Mouse (Mus musculus) intestine, postnatal 0 days (tissue): ENCODE results near the gene Myof. TPM values are rescaled to one million over a fixed set of nuclear protein-coding genes. Genes with fewer than 3 reads are reported as not detected.

Experiments
- ATAC-seq: fragments of 200-750 bp; cut with Nextera tagmentation; 2 replicates; pipeline ENCODE4 v1.8.0; 2017; ENCODE audit warnings: mild to moderate bottlenecking, moderate TSS enrichment, moderate library complexity
- H3K27ac ChIP-seq: fragments of 300-500 bp; sonication (generic); 2 replicates; pipeline ENCODE4 v1.5.1; 2014; ENCODE audit warnings: mild to moderate bottlenecking, low read depth, low read length, moderate library complexity
- H3K27me3 ChIP-seq: fragments of 300-500 bp; sonication (generic); replicated peaks from 2 replicates; pipeline ENCODE4 v1.6.1; 2014; ENCODE audit warnings: low read length, mixed read lengths; ENCODE audit not compliant: control insufficient read depth, insufficient read depth
- H3K36me3 ChIP-seq: fragments of 300-500 bp; sonication (generic); 2 replicates; pipeline ENCODE4 v1.6.1; 2014; ENCODE audit warnings: mild to moderate bottlenecking, moderate library complexity; ENCODE audit not compliant: control insufficient read depth, insufficient read depth
- H3K4me1 ChIP-seq: fragments of 300-500 bp; sonication (generic); replicated peaks from 2 replicates; pipeline ENCODE4 v1.6.1; 2014; ENCODE audit warnings: antibody characterized with exemption, low read length, mixed read lengths; ENCODE audit not compliant: control insufficient read depth, insufficient read depth
- H3K4me2 ChIP-seq: fragments of 300-500 bp; sonication (generic); replicated peaks from 2 replicates; pipeline ENCODE4 v1.6.1; 2014; ENCODE audit warnings: low read depth, mild to moderate bottlenecking, moderate library complexity
- H3K4me3 ChIP-seq: fragments of 300-500 bp; sonication (generic); 2 replicates; pipeline ENCODE4 v1.5.1; 2014; ENCODE audit warnings: low read depth, low read length
- H3K9ac ChIP-seq: fragments of 300-500 bp; sonication (generic); 2 replicates; pipeline ENCODE4 v1.6.1; 2014; ENCODE audit warnings: mild to moderate bottlenecking, low read depth, low read length
- H3K9me3 ChIP-seq: fragments of 300-500 bp; sonication (generic); 2 replicates; pipeline ENCODE4 v1.6.1; 2016; ENCODE audit warnings: mixed run types; ENCODE audit not compliant: control insufficient read depth
- CTCF ChIP-seq: sonication (generic); IDR thresholded peaks from 2 replicates; pipeline ENCODE4 v1.5.1; 2016; ENCODE audit warnings: low read depth, mild to moderate bottlenecking, control low read depth, antibody characterized with exemption, moderate library complexity
- WGBS: fragments of 180-500 bp; shearing (Covaris S2); extraction: QIAGEN DNeasy Blood & Tissue Kit; methylation state at CpG from one replicate; pipeline ENCODE4 v1.1.7; 2014; 5-methylcytosine and 5-hydroxymethylcytosine counted together
- polyA plus RNA-seq: library from polyadenylated mRNA; unstranded; fragments of >200 nt; fragmentation: Nextera tagmentation; extraction: Ambion mirVana; gene quantifications from 2 replicates; pipeline ENCODE4 v1.2.1, GENCODE M21; 2015

Myof gene
- polyA plus RNA-seq, 1 experiment from 2014 or later: 5.9 TPM

DNA sequence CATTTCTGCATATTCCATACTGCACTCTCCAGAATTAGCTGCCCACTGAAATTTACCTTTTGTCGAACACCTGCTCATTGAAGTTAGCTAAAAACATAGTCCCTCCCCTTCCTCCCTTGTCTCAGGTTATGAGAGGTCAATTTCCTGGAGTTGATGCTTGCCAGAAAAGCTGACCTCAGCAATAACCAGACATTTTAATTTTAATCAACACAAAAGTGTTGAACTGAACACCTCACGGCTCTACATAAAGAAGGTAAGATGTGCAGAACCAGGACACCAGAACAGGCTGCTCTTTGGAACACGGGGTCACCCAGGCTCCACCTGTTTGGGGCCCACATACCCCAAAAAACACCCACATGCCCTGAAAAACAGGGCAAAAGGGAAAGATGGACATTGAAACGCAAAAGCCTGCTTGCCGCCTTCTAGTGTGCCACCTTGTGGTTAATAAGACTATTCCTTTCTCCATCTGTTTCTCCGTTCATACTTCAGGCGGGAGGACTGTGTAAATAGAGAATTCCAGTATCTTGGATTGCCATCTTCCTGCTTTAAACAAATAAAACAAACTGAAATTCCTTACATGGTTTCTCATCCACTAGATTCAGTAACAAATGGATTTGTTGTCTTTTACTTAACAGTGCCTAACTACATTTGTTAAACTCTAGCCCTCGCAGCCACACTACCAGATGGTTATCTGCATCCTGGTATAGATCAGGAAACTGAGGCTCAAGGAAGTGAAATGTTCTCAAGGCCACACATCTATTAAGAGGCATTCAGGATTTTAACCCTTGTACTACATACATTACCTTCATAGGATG, 10.1 kb upstream of the Myof start:
- Histone ChIP-seq H3K4me2 (peak overlapping the region; percentile 86), H3K4me1 (peaks cover 4% of the 10 kb centered on the region; the same call in 1 of the 2 replicates), H3K36me3 (no peaks in the 10 kb centered on the region), H3K27me3 (no peaks in the 10 kb centered on the region), H3K9me3 (no peaks in the 10 kb centered on the region), H3K9ac (peak overlapping the region; percentile 54), H3K4me3 (peak overlapping the region; percentile 74), H3K27ac (no peak overlapping the region)
- no peak for ATAC-seq
- TF ChIP-seq CTCF: peak; percentile 85
- 26% methylated on average over 8 of the region's 8 CpGs for WGBS

DNA sequence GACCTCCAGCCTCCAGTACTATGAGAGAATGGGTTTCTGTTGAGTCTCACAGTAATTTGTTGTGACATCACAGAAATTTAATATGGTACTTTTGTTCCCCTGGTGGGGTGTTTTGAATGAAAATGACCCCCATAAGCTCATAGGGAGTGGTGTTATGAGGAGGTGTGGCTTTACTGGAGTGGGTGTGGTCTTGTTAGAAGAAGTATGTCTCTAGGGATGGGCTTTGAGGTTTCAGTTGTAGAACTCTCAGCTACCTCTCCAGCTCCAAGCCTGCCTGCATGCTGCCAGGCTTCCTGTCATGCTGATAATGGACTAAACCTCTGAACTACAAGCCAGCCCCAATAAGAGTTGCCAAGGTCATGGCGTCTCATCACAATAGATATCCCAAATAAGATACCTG, 6.3 kb upstream of the Myof start:
- H3K9me3 ChIP-seq: no peaks in the 10 kb centered on the region
- no peak for ATAC-seq
- no peaks in the 10 kb centered on the region for H3K27me3 ChIP-seq
- no peaks in the 10 kb centered on the region for H3K36me3 ChIP-seq
- 83% methylated on average over 1 of the region's 1 CpGs for WGBS
- H3K4me1 ChIP-seq: peaks cover 4% of the 10 kb centered on the region; the same call in 1 of the 2 replicates
- no peak overlapping the region for H3K4me3 ChIP-seq
- no peak for TF ChIP-seq CTCF
- no peak overlapping the region for H3K27ac ChIP-seq
- H3K4me2 ChIP-seq: no peak overlapping the region
- no peak overlapping the region for H3K9ac ChIP-seq

DNA sequence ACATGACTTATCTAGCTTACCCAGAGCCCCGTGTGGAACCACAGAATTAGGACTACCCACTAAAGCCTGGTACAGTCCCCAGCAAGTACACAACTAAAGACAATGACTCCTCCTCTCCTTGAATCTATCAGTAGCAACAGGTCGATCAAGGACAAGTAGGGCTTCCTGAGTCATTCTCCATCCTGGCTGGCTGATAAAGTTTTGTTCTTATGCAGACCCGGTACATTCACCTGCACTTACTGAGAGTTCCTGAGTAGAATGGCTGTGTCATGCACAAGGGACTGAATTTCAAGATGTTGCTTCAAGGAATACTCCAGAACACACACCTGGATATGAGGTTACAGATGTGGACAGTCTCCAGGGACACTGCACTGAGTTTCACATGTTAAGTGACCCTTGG, 1.8 kb upstream of the Myof start:
- Histone ChIP-seq H3K27me3 (no peaks in the 10 kb centered on the region), H3K27ac (no peak overlapping the region), H3K9me3 (no peaks in the 10 kb centered on the region), H3K36me3 (no peaks in the 10 kb centered on the region), H3K4me3 (no peak overlapping the region), H3K9ac (no peak overlapping the region), H3K4me1 (no peaks in the 10 kb centered on the region), H3K4me2 (no peak overlapping the region)
- no peak for ATAC-seq
- 90% methylated on average over 3 of the region's 3 CpGs for WGBS
- no peak for TF ChIP-seq CTCF

GRCm38 (mm10) chr19:38042261-38042722, 1.1 kb downstream of the Myof start:
- no peak overlapping the region for H3K9ac ChIP-seq
- 9% methylated on average over 5 of the region's 5 CpGs for WGBS
- H3K36me3 ChIP-seq: no peaks in the 10 kb centered on the region
- ATAC-seq: 0 out of 2 replicates have a peak, but pooled peaks have one; percentile 13
- H3K4me3 ChIP-seq: peak overlapping the region; percentile 48
- no peak overlapping the region for H3K27ac ChIP-seq
- no peaks in the 10 kb centered on the region for H3K4me1 ChIP-seq
- H3K9me3 ChIP-seq: no peaks in the 10 kb centered on the region
- no peaks in the 10 kb centered on the region for H3K27me3 ChIP-seq
- peak overlapping the region; percentile 80 for H3K4me2 ChIP-seq
- no peak for TF ChIP-seq CTCF

- no peak for ATAC-seq
- no peaks in the 10 kb centered on the region for H3K9me3 ChIP-seq
- WGBS: 21% methylated on average over 2 of the region's 2 CpGs
These were observed 5.1 kb downstream of the Myof start for GRCm38 (mm10) chr19:38038267-38038666.

GRCm38 (mm10) chr19:38035766-38036165, 7.6 kb downstream of the Myof start:
- H3K9ac ChIP-seq: no peak overlapping the region
- no peak overlapping the region for H3K4me2 ChIP-seq
- no peak for ATAC-seq
- TF ChIP-seq CTCF: no peak
- no peak overlapping the region for H3K27ac ChIP-seq
- 54% methylated on average over 2 of the region's 2 CpGs for WGBS
- H3K4me1 ChIP-seq: no peaks in the 10 kb centered on the region; the same call in 1 of the 2 replicates
- H3K4me3 ChIP-seq: no peak overlapping the region
- no peaks in the 10 kb centered on the region for H3K36me3 ChIP-seq
- H3K9me3 ChIP-seq: no peaks in the 10 kb centered on the region
- no peaks in the 10 kb centered on the region for H3K27me3 ChIP-seq

More at GRCm38 (mm10) chr19:38038267-38038666, 5.1 kb downstream of the Myof start:
- H3K4me1 ChIP-seq: no peaks in the 10 kb centered on the region; the same call in 1 of the 2 replicates
- H3K9ac ChIP-seq: no peak overlapping the region
- no peak overlapping the region for H3K4me2 ChIP-seq
- H3K36me3 ChIP-seq: no peaks in the 10 kb centered on the region
- no peak for TF ChIP-seq CTCF
- no peak overlapping the region for H3K27ac ChIP-seq
- H3K27me3 ChIP-seq: no peaks in the 10 kb centered on the region
- H3K4me3 ChIP-seq: no peak overlapping the region
